Mouse (Mus musculus) gastrocnemius, adult 2 months (tissue): ENCODE measurements around the gene Hepacam. TPM values are rescaled to one million over a fixed set of nuclear protein-coding genes. Genes with fewer than 3 reads are reported as not detected.
A peak's percentile ranks its signal among the peaks of the same experiment; 100 is the strongest.

Experiments
- DNase-seq: peaks from one replicate; pipeline ENCODE4 v3.0.0; 2022
- H3K27ac ChIP-seq: fragments of 200-600 bp; 2 replicates; pipeline ENCODE4 v1.8.1; 2022; ENCODE audit warnings: mild to moderate bottlenecking
- H3K4me3 ChIP-seq: fragments of 200-600 bp; 2 replicates; pipeline ENCODE4 v1.8.1; 2022; ENCODE audit warnings: mild to moderate bottlenecking, moderate library complexity
- CTCF ChIP-seq: fragments of 200-600 bp; IDR thresholded peaks from 2 replicates; pipeline ENCODE4 v1.8.1; 2022; ENCODE audit warnings: antibody characterized with exemption, mild to moderate bottlenecking, moderate library complexity
- intact Hi-C: fragments of 180-260 bp; cut with DNase I; formaldehyde crosslinking; loops from one replicate; pipeline ENCODE4 v1.15.1; 2025
- total RNA-seq, 2 experiments: library from RNA; stranded (reverse); gene quantifications; 2 replicates each; pipeline ENCODE4 v1.2.3; 2021

The Hepacam gene
- total RNA-seq, 2 experiments from 2014 or later = 0.20 TPM; not detected in 1

GRCm38 (mm10) chr9:37362881-37363280 lies 4.3 kb upstream of the Hepacam start:
- H3K27ac ChIP-seq = no peak overlapping the region
- intact Hi-C loops = no loop called here
- no peak overlapping the region for H3K4me3 ChIP-seq
- no peak for TF ChIP-seq CTCF
- no peak for DNase-seq

GRCm38 (mm10) chr9:37363551-37363950 lies 3.6 kb upstream of the Hepacam start:
- no peak for DNase-seq
- Histone ChIP-seq H3K27ac (no peak overlapping the region), H3K4me3 (no peak overlapping the region)
- TF ChIP-seq CTCF = no peak
- intact Hi-C loops = no loop called here

- intact Hi-C loops = no loop called here
These were observed 2.8 kb upstream of the Hepacam start for GRCm38 (mm10) chr9:37364392-37364791.

GRCm38 (mm10) chr9:37365706-37366105 lies 1.4 kb upstream of the Hepacam start:
- intact Hi-C loops = no loop called here
- Histone ChIP-seq H3K27ac (no peak overlapping the region), H3K4me3 (no peak overlapping the region)
- DNase-seq = no peak
- no peak for TF ChIP-seq CTCF

More at GRCm38 (mm10) chr9:37364392-37364791, 2.8 kb upstream of the Hepacam start:
- TF ChIP-seq CTCF = no peak
- H3K4me3 ChIP-seq = no peak overlapping the region
- DNase-seq = no peak
- no peak overlapping the region for H3K27ac ChIP-seq

- Histone ChIP-seq H3K27ac (peak overlapping the region; percentile 82), H3K4me3 (peak overlapping the region; percentile 36)
- no peak for DNase-seq
- no peak for TF ChIP-seq CTCF
- intact Hi-C loops = no loop called here
These were observed 1.1 kb downstream of the Hepacam start for GRCm38 (mm10) chr9:37368081-37368830.

GRCm38 (mm10) chr9:37368860-37369259 lies 1.7 kb downstream of the Hepacam start:
- DNase-seq = peak; percentile 30
- intact Hi-C loops = no loop called here
- peak overlapping the region; percentile 82 for H3K27ac ChIP-seq

GRCm38 (mm10) chr9:37371232-37371801 lies 4.2 kb downstream of the Hepacam start:
- no peak for DNase-seq
- Histone ChIP-seq H3K27ac (no peak overlapping the region), H3K4me3 (no peak overlapping the region)
- no peak for TF ChIP-seq CTCF
- intact Hi-C loops = no loop called here

More at GRCm38 (mm10) chr9:37368860-37369259, 1.7 kb downstream of the Hepacam start:
- TF ChIP-seq CTCF = peak; percentile 41
- peak overlapping the region; percentile 36 for H3K4me3 ChIP-seq

GRCm38 (mm10) chr9:37375718-37376117 lies 8.6 kb downstream of the Hepacam start:
- TF ChIP-seq CTCF = no peak
- Histone ChIP-seq H3K27ac (no peak overlapping the region), H3K4me3 (no peak overlapping the region)
- no peak for DNase-seq
- intact Hi-C loops = no loop called here

- no peak overlapping the region for H3K4me3 ChIP-seq
- TF ChIP-seq CTCF = no peak
- intact Hi-C loops = no loop called here
These were observed 16.0 kb downstream of the Hepacam start for GRCm38 (mm10) chr9:37383161-37383560.

GRCm38 (mm10) chr9:37384284-37385182 lies 17.4 kb downstream of the Hepacam start:
- Histone ChIP-seq H3K4me3 (peak overlapping the region; percentile 68), H3K27ac (peak overlapping the region; percentile 78)
- intact Hi-C loops = no loop called here
- peak; percentile 54 for DNase-seq
- peak; percentile 26; the same call in 1 of the 2 replicates for TF ChIP-seq CTCF

More at GRCm38 (mm10) chr9:37383161-37383560, 16.0 kb downstream of the Hepacam start:
- no peak for DNase-seq
- no peak overlapping the region for H3K27ac ChIP-seq

- no peak overlapping the region for H3K4me3 ChIP-seq
- TF ChIP-seq CTCF = no peak
- no peak for DNase-seq
- intact Hi-C loops = no loop called here
- no peak overlapping the region for H3K27ac ChIP-seq
These were observed 23.7 kb downstream of the Hepacam start for GRCm38 (mm10) chr9:37390891-37391290.

GRCm38 (mm10) chr9:37392071-37392470 lies 24.9 kb downstream of the Hepacam start:
- DNase-seq = no peak
- Histone ChIP-seq H3K27ac (no peak overlapping the region), H3K4me3 (no peak overlapping the region)
- intact Hi-C loops = no loop called here
- TF ChIP-seq CTCF = no peak
